Mouse (Mus musculus) cerebellum, adult (tissue): ENCODE data around the gene Ankrd31.
"Not testable (repeated sequence)": the region's sequence is repeated elsewhere in the genome, so short reads cannot be mapped to it uniquely, and the experiment has no call there.

Source experiments
- ATAC-seq: cut with Nextera tagmentation; 2 replicates; pipeline ENCODE4 v1.9.2; 2017; ENCODE audit warnings: mild to moderate bottlenecking, moderate library complexity, mixed read lengths; ENCODE audit not compliant: insufficient number of reproducible peaks, low FRiP score, low TSS enrichment

Gene Ankrd31

GRCm38 (mm10) chr13:96748109-96748845, at the start of gene Ankrd31:
TSS of gene Ankrd31 (plus strand) at chr13:96748272.
- no peak for ATAC-seq

- no peak for ATAC-seq
These were observed 45.3 kb upstream of the Ankrd31 start for GRCm38 (mm10) chr13:96702567-96703278.

GRCm38 (mm10) chr13:96709269-96710233, 38.5 kb upstream of the Ankrd31 start:
- ATAC-seq, result no peak

- ATAC-seq, result no peak
These were observed 31.8 kb upstream of the Ankrd31 start for GRCm38 (mm10) chr13:96716311-96716710.

GRCm38 (mm10) chr13:96717821-96718220, 30.3 kb upstream of the Ankrd31 start:
- ATAC-seq, result no peak

- no peak for ATAC-seq
These were observed 28.1 kb upstream of the Ankrd31 start for GRCm38 (mm10) chr13:96720003-96720402.

- ATAC-seq, result no peak
These were observed 19.8 kb upstream of the Ankrd31 start for GRCm38 (mm10) chr13:96728289-96728688.

GRCm38 (mm10) chr13:96729146-96729545, 18.9 kb upstream of the Ankrd31 start:
- no peak for ATAC-seq

- ATAC-seq, result no peak
These were observed 18.0 kb upstream of the Ankrd31 start for GRCm38 (mm10) chr13:96730116-96730515.

GRCm38 (mm10) chr13:96735175-96735574, 12.9 kb upstream of the Ankrd31 start:
- ATAC-seq, result no peak

- no peak for ATAC-seq
These were observed 7.9 kb upstream of the Ankrd31 start for GRCm38 (mm10) chr13:96740159-96740558.

- no peak for ATAC-seq
These were observed 5.2 kb upstream of the Ankrd31 start for GRCm38 (mm10) chr13:96742871-96743270.

GRCm38 (mm10) chr13:96746055-96746454, 2.0 kb upstream of the Ankrd31 start:
- no peak for ATAC-seq

- no peak for ATAC-seq
These were observed 1.8 kb downstream of the Ankrd31 start for GRCm38 (mm10) chr13:96749859-96750258.

GRCm38 (mm10) chr13:96760848-96761247, 12.8 kb downstream of the Ankrd31 start:
- ATAC-seq, result no peak

- not testable (repeated sequence) for ATAC-seq
These were observed 38.0 kb downstream of the Ankrd31 start for GRCm38 (mm10) chr13:96786071-96786470.

GRCm38 (mm10) chr13:96793451-96793850, 45.4 kb downstream of the Ankrd31 start:
- no peak for ATAC-seq

GRCm38 (mm10) chr13:96795301-96795700, 47.2 kb downstream of the Ankrd31 start:
- no peak for ATAC-seq

- ATAC-seq, result no peak
These were observed 49.4 kb downstream of the Ankrd31 start for GRCm38 (mm10) chr13:96797500-96797899.

GRCm38 (mm10) chr13:96849752-96850151, 101.7 kb downstream of the Ankrd31 start:
- ATAC-seq, result no peak

GRCm38 (mm10) chr13:96852133-96852532, 104.1 kb downstream of the Ankrd31 start:
- ATAC-seq, result no peak
